8 mouse cellular contexts compared by ENCODE assay signal in the genomic region with DNA sequence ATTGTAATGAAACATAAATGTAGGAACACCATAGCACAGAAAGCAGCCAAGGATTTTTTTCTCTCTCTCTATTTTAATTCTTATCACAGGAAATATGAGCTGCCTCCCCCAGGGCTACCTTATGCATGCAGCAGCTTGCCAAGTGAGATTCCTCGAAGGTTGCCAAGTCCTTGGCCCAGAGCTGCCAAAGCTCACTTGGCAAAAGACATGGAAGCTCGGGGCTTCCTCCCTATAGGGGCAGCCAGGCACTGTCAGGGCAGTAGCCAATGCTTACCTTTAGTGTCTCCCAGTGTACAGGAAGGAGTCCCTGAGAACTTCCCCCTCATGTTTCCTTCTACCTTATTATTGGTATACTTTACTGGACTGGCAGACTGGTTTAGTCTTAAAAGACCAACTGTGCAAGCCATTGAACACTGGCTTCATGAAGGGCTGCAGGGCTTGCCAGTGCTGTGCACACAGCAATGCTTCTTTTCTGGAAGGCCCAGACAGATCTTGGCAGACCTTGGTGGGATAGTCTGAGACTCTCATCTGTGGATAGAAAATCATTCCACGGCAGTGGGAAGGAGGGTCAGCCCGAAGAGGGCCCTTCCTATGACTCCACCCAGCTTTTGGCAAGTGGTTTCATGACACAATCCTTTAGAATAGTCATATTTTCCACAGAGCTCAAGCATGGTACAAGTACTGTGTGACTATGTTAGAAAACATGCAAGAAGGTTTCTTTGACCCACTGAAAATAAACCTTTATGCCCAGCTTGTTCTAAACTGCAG. TPM values are rescaled to one million over a fixed set of nuclear protein-coding genes. Genes with fewer than 3 reads are reported as not detected.
DNase-seq lines count a peak whose midpoint lies in the region; ATAC-seq and TF ChIP-seq lines count a peak whose summit lies in the region.

No protein-coding gene starts in this region.

- peaks cover 34% of the 10 kb centered on the region for H3K4me1 ChIP-seq in heart, embryonic 13.5 days

- TF ChIP-seq CTCF in gastrocnemius, adult 2 months (IDR thresholded peaks at IDR 0.05), result no peak

- peak overlapping the region; percentile 35 for H3K27ac ChIP-seq in gastrocnemius, adult 2 months
- H3K27ac ChIP-seq in heart, embryonic 13.5 days (replicated peaks), result peak overlapping the region; percentile 56

- DNase-seq in gastrocnemius, adult 2 months, result peak; percentile 42
- no peak for DNase-seq in gastrocnemius, postnatal 25 days
- peak; percentile 14 for DNase-seq in urinary bladder, postnatal 14 days (ENCODE audit: low spot score)
- no peak for DNase-seq in urinary bladder, postnatal 10 days (ENCODE audit: low spot score)
- no peak for DNase-seq in left cerebral cortex, postnatal 14 days (ENCODE audit: low spot score in 2 of 2)
- no peak for DNase-seq in left cerebral cortex, adult 8-10 months (ENCODE audit: low spot score in 2 of 2)
- DNase-seq in spleen, postnatal 36 days (ENCODE audit: low spot score in 2 of 2), result no peak

- H3K36me3 ChIP-seq in heart, embryonic 13.5 days, result no peaks in the 10 kb centered on the region

- ATAC-seq in heart, embryonic 13.5 days (ENCODE audit: extremely low read depth, insufficient number of reproducible peaks, low FRiP score, low TSS enrichment), result no peak

- intact Hi-C loops in gastrocnemius, adult 2 months (cut with DNase I), result no loop called here
- intact Hi-C loops in left cerebral cortex, postnatal 14 days (cut with DNase I), result no loop called here

- no peak overlapping the region for H3K4me2 ChIP-seq in heart, embryonic 13.5 days

- H3K4me3 ChIP-seq in gastrocnemius, adult 2 months, result no peak overlapping the region
- no peak overlapping the region for H3K4me3 ChIP-seq in heart, embryonic 13.5 days

- 46% methylated on average over 4 of the region's 4 CpGs for WGBS in heart, embryonic 13.5 days

- H3K27me3 ChIP-seq in heart, embryonic 13.5 days (replicated peaks), result no peaks in the 10 kb centered on the region

- no peak overlapping the region for H3K9ac ChIP-seq in heart, embryonic 13.5 days

- no peaks in the 10 kb centered on the region for H3K9me3 ChIP-seq in heart, embryonic 13.5 days

RNA-seq across cellular contexts. Expression of a gene that starts 53.0 kb away (rescaled TPM):
- total RNA-seq in gastrocnemius, adult 2 months (2021), result 10 to 100 TPM in 1 of 2 experiments, 1 to 10 TPM in 1; 6.1 to 11.4 TPM
- total RNA-seq in gastrocnemius, postnatal 25 days (2021), result 1 to 10 TPM; 6.0 to 6.6 TPM
- 1.3 and 1.5 TPM in 2 replicates for polyA plus RNA-seq in heart, embryonic 13.5 days (2015; fragmentation: Nextera tagmentation; extraction: Ambion mirVana)
- 10 to 100 TPM; 23.8 to 24.0 TPM for total RNA-seq in left cerebral cortex, postnatal 14 days (2021)
- 10 to 100 TPM; 20.5 to 26.4 (median 22.2) TPM for total RNA-seq in left cerebral cortex, adult 8-10 months (2022)

Comparison
In these comparisons a context has a peak if more than half of its experiments do, and no peak if none do; other contexts are left out.
1. DNase-seq: peak in gastrocnemius, adult 2 months (single experiment) and urinary bladder, postnatal 14 days (single experiment); none in gastrocnemius, postnatal 25 days (single experiment), urinary bladder, postnatal 10 days (single experiment), left cerebral cortex, postnatal 14 days (0 of 2), left cerebral cortex, adult 8-10 months (0 of 2) and spleen, postnatal 36 days (0 of 2).